Mouse (Mus musculus) cerebellum, adult 8-10 months (tissue): ENCODE measurements at regions not wholly inside any gene's neighbourhood (a gene's known extent, or its start where the extent isn't known, plus 50 kb on each side); places are given as distances from the start of the nearest gene placed in this dataset.
"Not testable (repeated sequence)": the region's sequence is repeated elsewhere in the genome, so short reads cannot be mapped to it uniquely, and the experiment has no call there.

ENCODE experiments used
- DNase-seq: peaks from one replicate; pipeline ENCODE4 v3.0.0; 2022

DNA sequence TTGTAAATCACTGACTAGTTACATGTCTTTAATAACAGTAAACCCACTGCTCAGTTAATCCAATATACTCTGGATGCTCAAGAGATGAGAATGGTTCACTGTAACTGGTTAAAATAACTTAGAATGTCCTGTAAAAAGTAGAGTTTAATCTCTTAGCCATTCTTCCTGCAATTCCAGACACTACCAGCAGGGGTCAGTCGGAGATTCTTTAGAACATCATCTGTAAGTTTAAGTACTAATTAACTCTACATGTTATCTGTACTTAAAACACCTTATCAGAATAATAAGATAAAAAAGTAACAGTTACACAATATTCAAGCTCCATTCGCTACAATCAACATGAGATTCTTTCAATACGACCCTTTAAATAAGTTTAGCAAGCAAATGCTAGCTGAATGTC lies 58.7 kb upstream of the Olig3 start:
- DNase-seq: no peak

GRCm38 (mm10) chr10:19295388-19296013 lies 60.8 kb upstream of the Olig3 start:
- DNase-seq: no peak

DNA sequence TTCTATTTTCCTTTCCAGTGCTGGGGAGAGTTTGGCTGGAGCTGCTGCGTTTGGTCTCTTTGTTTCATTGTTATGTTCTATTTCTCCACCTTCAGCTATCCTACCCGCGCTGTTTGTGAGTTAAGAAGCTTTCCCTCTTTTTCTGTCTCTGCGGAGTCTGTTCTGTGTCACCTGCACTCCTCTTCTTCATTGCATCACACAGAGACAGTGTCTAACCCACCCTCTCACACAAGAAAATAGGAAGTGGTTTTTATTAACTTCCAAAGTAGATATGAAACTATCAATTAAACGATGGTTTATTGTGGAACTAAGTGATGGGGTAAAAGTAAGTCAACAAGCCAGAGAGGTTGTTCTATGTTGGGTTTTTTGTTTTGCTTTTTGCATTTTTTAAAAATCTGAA lies 64.9 kb upstream of the Olig3 start:
- DNase-seq: no peak

- DNase-seq: not testable (repeated sequence)
These were observed 65.3 kb upstream of the Olig3 start for GRCm38 (mm10) chr10:19291039-19291438.

DNA sequence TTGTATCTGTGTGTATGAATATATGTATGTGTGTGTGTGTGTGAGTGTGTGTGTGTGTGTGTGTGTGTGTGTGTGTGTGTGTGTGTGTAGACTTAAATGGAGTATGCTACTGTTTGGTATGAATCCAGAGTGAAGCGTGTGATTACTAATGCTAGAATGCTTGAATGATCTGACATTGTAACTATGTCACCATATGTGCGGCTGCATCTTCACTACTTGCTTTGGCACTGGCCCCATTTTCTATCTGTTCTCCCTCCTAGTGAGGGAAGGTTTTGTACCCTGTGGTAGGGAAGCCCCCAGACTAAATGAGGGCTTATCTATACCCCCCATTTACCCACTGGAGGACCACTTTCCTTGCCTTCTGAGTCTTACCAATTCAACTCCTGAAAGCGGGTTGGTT lies 74.2 kb upstream of the Olig3 start:
- DNase-seq: no peak

DNA sequence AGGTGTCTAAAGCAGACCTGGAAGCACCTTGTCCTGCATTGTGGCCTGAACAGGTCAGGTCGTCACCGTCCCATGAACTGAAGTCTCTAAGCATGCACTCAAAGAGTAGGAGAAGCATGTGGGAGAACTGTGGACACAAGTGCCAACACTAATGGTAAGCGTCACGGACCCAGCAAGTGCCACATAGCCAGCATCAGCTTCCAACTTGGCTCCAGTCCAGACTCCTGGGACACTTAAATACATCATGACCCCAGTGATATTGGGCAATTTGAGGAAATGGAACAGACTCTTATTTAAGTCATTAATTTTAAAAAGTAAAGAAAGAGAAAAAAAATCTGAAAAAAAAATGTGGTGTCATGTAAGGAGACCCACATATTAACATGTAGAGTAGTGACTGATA lies 75.3 kb upstream of the Olig3 start:
- DNase-seq: no peak

- DNase-seq: no peak
These were observed 78.0 kb upstream of the Olig3 start for GRCm38 (mm10) chr10:19278189-19278842.

GRCm38 (mm10) chr10:19277103-19277827 lies 79.1 kb upstream of the Olig3 start:
- no peak for DNase-seq

GRCm38 (mm10) chr10:19274985-19275384 lies 81.3 kb upstream of the Olig3 start:
- DNase-seq: no peak

DNA sequence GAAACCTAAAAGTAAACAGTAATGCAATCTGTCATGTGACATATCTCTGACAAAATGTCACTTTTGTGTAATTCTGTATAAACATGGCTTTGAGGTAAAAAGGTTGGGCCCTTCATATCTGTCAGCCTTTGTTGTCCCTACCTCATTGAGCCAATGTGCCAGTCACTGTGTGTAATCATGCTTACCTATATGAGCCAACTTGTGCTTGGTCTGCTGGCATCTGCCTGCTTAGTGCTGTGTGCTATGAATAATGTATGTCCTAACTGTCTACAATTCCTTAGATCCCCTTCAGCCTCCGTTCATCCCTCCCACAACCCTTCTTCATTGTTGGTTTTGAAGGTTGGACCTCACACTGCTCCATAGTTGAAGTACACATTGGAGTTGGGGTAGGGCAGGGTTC lies 86.9 kb upstream of the Olig3 start:
- DNase-seq: no peak

- DNase-seq: no peak
These were observed 88.3 kb upstream of the Olig3 start for GRCm38 (mm10) chr10:19268051-19268450.

GRCm38 (mm10) chr10:19240102-19240759 lies 116.1 kb upstream of the Olig3 start:
- peak; percentile 35 for DNase-seq

DNA sequence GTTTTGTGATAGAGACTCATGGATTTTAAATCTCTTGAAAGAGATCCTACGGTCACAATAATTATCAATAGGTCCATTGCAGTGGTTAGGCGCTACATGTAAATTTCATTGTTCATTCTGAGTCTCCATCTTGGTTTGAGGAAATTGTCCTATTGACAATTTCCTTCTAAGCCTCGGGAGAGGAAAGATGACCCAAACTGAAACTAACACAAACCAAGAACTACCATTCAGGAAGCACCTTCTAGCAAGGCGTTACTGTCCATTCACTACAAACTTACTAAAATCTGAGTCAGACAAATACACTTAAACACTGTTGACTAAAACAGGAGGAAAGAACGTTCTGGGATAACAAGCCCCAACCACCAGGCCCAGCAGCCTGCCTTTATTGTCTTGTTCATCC lies 140.1 kb upstream of the Olig3 start:
- DNase-seq: no peak

GRCm38 (mm10) chr10:19209751-19210150 lies 146.6 kb upstream of the Olig3 start:
- DNase-seq: no peak

DNA sequence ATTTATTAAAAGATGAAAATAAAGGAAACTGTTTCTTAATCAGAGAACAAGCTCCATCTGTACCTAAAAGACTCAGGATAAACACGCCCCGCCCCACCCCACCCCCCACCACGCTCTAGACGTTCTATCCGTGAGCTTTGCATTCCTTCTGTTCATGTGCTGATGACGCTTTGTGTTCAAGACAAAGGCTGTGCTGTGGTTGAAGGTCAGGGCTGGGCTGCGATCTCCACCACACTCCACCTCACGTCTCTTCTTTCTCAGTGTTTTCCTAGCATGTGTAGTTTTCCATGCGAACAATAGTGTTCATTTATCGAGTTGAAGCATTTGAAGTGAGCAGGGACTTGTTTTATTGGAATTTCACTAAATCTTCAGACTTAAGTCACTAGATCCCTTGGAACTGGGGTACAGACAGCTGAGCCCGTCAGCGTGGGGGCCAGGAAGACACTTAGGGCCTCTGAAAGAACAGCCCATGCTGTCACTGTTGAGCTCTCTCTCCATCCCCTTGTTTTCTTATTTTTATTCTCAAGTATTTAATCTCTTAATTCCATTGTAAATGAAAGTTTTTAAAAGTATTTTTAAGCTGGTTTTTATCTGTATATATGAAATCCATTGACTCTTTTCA lies 148.1 kb upstream of the Olig3 start:
- DNase-seq: no peak

DNA sequence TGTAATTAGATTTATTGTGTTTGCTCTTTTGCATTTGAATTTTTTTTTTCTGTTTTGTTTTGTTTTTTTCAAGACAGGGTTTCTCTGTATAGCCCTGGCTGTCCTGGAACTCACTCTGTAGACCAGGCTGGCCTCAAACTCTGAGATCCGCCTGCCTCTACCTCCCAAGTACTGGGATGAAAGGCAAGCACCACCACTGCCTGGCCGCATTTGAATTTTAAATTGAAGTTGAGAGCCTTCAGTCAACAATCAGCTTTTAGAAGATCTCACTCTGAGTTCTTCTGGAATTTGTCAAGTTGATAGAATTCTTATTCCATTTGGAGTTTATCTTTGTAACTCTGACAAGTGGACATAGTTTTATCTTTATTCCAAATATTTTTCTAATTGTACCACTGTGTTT lies 148.8 kb upstream of the Olig3 start:
- DNase-seq: no peak

GRCm38 (mm10) chr10:19200311-19200710 lies 156.0 kb upstream of the Olig3 start:
- DNase-seq: no peak

DNA sequence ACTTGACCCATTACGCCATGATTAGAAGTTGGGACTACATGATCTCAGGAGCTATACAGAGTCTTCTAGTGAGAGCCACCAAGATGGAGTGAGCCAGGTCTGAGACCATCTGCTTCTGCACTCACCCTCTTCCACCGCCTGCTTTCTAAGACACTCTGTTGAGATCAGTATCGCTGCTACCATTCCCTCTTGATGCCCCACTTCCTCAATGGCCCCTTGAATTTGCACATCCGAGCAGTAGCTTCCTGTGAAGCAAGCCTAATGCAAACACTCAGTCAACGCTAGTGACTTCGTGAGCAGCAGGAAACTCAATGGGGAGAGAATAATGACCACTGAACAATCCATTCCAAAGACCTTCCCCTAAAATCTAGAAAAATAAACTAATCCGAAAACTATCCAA lies 160.7 kb upstream of the Olig3 start:
- DNase-seq: no peak

DNA sequence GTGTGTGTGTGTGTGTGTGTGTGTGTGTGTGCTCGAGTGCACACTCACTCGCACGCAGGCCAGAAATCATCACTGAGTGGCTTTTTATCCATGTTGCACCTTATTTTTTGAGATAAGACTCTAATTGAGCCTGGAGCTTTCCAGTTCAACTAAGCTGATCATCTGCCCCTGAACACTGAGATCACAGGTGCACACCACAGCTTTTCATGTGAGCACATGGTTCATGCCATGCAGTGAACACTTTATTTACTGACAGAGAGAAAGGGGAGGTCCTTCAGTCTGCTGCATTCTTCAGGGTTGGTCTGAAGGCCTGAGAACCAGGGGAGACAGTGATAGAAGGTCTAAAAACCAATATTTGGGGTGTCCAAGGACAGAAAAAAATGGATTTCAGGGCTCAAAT lies 161.7 kb upstream of the Olig3 start:
- DNase-seq: no peak

- no peak for DNase-seq
These were observed 163.2 kb upstream of the Olig3 start for GRCm38 (mm10) chr10:19192971-19193758.

GRCm38 (mm10) chr10:19192221-19192620 lies 164.1 kb upstream of the Olig3 start:
- no peak for DNase-seq

DNA sequence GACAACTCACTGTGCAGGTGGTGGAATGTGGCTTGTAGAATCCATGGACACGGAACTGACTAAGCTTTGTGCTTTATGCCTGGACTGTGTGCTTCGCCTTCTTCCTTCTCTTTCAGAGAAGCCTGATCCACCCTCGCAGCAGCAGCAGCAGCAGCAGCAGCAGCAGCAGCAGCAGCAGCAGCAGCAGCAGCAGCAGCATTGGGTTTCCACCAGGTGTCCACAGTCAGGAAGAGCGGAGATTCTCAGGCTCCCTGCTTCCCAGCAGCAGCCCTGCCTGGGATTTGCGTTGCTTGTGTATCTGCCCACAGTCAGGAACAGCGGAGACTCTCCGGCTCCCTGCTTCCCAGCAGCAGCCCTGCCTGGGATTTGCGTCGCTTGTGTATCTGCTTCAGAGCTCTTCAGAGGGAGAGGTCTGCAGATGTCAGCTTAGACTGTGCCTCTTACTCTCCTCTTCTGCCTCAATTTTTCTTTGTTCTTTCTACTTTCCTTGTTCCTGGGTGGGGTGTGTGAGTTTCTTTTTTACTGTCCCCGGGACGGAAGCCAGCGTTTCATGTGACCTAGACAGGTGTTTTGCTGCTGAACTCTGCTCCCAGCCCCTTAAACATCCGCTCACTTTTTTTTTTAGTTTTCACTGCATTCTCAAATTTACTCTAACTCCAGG lies 168.1 kb upstream of the Olig3 start:
- DNase-seq: no peak
